Mouse (Mus musculus): ENCODE data around the gene Bid. TPM values are rescaled to one million over a fixed set of nuclear protein-coding genes. Genes with fewer than 3 reads are reported as not detected.
A peak's percentile ranks its signal among the peaks of the same experiment; 100 is the strongest.

Bid gene
- total and polyA plus RNA-seq, 3 experiments, result 28.2 to 50.2 TPM; not detected in 1

- peak; percentile 71 for DNase-seq (ENCODE audit: low read depth, low spot score)
- Histone ChIP-seq H3K9me3 (replicated peaks; ENCODE audit: insufficient read depth, low read length) (no peaks in the 10 kb centered on the region), H3K4me1 (ENCODE audit: control insufficient read depth in 1 of 2, insufficient read depth in 2 of 2, low read length in 2 of 2) (peaks cover 26 to 66% of the 10 kb centered on the region in 2 experiments)
- peak; percentile 58; the same call in 1 of the 2 replicates for TF ChIP-seq MYC (IDR thresholded peaks at IDR 0.05; ENCODE audit: low read depth, low read length)
- TF ChIP-seq ETS1 (IDR thresholded peaks at IDR 0.05; ENCODE audit: low read depth, low read length), result peak; percentile 80
- no peak for TF ChIP-seq HCFC1 (IDR thresholded peaks at IDR 0.05; ENCODE audit: low read depth, low read length)
- TF ChIP-seq CHD1 (IDR thresholded peaks at IDR 0.05; ENCODE audit: low read depth, low read length), result no peak
- no peak for TF ChIP-seq MEF2A (IDR thresholded peaks at IDR 0.05; ENCODE audit: extremely low read depth, insufficient replicate concordance, low read depth, low read length, poor library complexity, severe bottlenecking)
- peak; percentile 87 for TF ChIP-seq GATA1 (IDR thresholded peaks at IDR 0.05; ENCODE audit: low read depth, low read length)
- TF ChIP-seq TCF12 (IDR thresholded peaks at IDR 0.05; ENCODE audit: low read depth, low read length), result peak; percentile 89
- TF ChIP-seq SIN3A (IDR thresholded peaks at IDR 0.05; ENCODE audit: low read length), result peak; percentile 31; the same call in 1 of the 2 replicates
- TF ChIP-seq SMC3 (IDR thresholded peaks at IDR 0.05; ENCODE audit: low read depth, low read length), result no peak
- TF ChIP-seq KAT2A (conservative IDR thresholded peaks at IDR 0.05; ENCODE audit: low read depth, low read length), result no peak
- no peak for TF ChIP-seq POLR2AphosphoS2 (IDR thresholded peaks at IDR 0.05; ENCODE audit: low read length)
- no peak for TF ChIP-seq POLR2A (IDR thresholded peaks at IDR 0.05; ENCODE audit: control insufficient read depth in 1 of 2, insufficient read depth in 1 of 2, low read depth in 1 of 2, low read length in 2 of 2, poor library complexity in 1 of 2)
- no peak for TF ChIP-seq MAFK (IDR thresholded peaks at IDR 0.05; ENCODE audit: borderline replicate concordance, low read depth, low read length)
- no peak for TF ChIP-seq ZC3H11A (IDR thresholded peaks at IDR 0.05; ENCODE audit: low read depth, low read length)
- no peak for TF ChIP-seq NRF1 (IDR thresholded peaks at IDR 0.05; ENCODE audit: insufficient read depth, low read depth, low read length, poor library complexity, severe bottlenecking)
- TF ChIP-seq POLR2AphosphoS5 (IDR thresholded peaks at IDR 0.05; ENCODE audit: borderline replicate concordance, low read depth, low read length), result no peak
- TF ChIP-seq CHD2 (IDR thresholded peaks at IDR 0.05; ENCODE audit: low read length), result no peak
- TF ChIP-seq JUND (IDR thresholded peaks at IDR 0.05; ENCODE audit: low read depth, low read length), result no peak
- no peak for TF ChIP-seq GABPA (IDR thresholded peaks at IDR 0.05; ENCODE audit: low read depth, low read length)
- no peak for TF ChIP-seq ZNF384 (IDR thresholded peaks at IDR 0.05; ENCODE audit: low read depth, low read length)
- TF ChIP-seq RAD21 (IDR thresholded peaks at IDR 0.05; ENCODE audit: low read depth, low read length), result no peak
- peak; percentile 54; the same call in 1 of the 2 replicates for TF ChIP-seq MXI1 (IDR thresholded peaks at IDR 0.05; ENCODE audit: low read depth, low read length)
- peak; percentile 81 to 89 for TF ChIP-seq EP300 (IDR thresholded peaks at IDR 0.05; ENCODE audit: low read depth in 1 of 2, low read length in 2 of 2)
- no peak for TF ChIP-seq ELF1 (IDR thresholded peaks at IDR 0.05; ENCODE audit: low read depth, low read length)
- TF ChIP-seq USF1 (IDR thresholded peaks at IDR 0.05; ENCODE audit: low read depth, low read length), result no peak
- TF ChIP-seq BHLHE40 (IDR thresholded peaks at IDR 0.05; ENCODE audit: borderline replicate concordance, low read depth, low read length), result no peak
- TF ChIP-seq USF2 (IDR thresholded peaks at IDR 0.05; ENCODE audit: borderline replicate concordance in 1 of 2, insufficient read depth in 1 of 2, low read depth in 1 of 2, low read length in 2 of 2), result no peak
- TF ChIP-seq MYB (IDR thresholded peaks at IDR 0.05; ENCODE audit: low read depth, low read length), result peak; percentile 63
- no peak for TF ChIP-seq MAZ (IDR thresholded peaks at IDR 0.05; ENCODE audit: low read depth, low read length)
- TF ChIP-seq UBTF (IDR thresholded peaks at IDR 0.05; ENCODE audit: borderline replicate concordance, insufficient read depth, low read depth, low read length), result no peak
- TF ChIP-seq RCOR1 (IDR thresholded peaks at IDR 0.05; ENCODE audit: low read depth, low read length), result peak; percentile 46; the same call in 1 of the 2 replicates
- TF ChIP-seq ZKSCAN1 (IDR thresholded peaks at IDR 0.05; ENCODE audit: low read depth, low read length), result no peak
- no peak for TF ChIP-seq ZMIZ1 (IDR thresholded peaks at IDR 0.05; ENCODE audit: low read depth, low read length)
- peak; percentile 29; the same call in 1 of the 2 replicates for TF ChIP-seq TBP (IDR thresholded peaks at IDR 0.05; ENCODE audit: low read depth, low read length)
- 0 out of 2 replicates have a peak, but pooled peaks have one; percentile 34 for TF ChIP-seq MAX (IDR thresholded peaks at IDR 0.05; ENCODE audit: low read length)
- no peak for TF ChIP-seq E2F4 (IDR thresholded peaks at IDR 0.05; ENCODE audit: borderline replicate concordance, low read depth, low read length)
- TF ChIP-seq NELFE (IDR thresholded peaks at IDR 0.05; ENCODE audit: low read depth, low read length), result no peak
- TF ChIP-seq CTCF (IDR thresholded peaks at IDR 0.05 in 2 of 3, conservative IDR thresholded peaks at IDR 0.05 in 1 of 3; ENCODE audit: control insufficient read depth in 1 of 3, insufficient read depth in 1 of 3, low read depth in 2 of 3, low read length in 3 of 3, poor library complexity in 1 of 3, severe bottlenecking in 1 of 3), result no peak
Observed at GRCm38 (mm10) chr6:120914533-120914910, 2.1 kb downstream of the Bid start.

More at GRCm38 (mm10) chr6:120914533-120914910, 2.1 kb downstream of the Bid start:
- Histone ChIP-seq H3K27ac (ENCODE audit: control insufficient read depth, low read depth, low read length) (peak overlapping the region; percentile 85), H3K9ac (ENCODE audit: control insufficient read depth, low read depth, low read length, poor library complexity, severe bottlenecking) (peak overlapping the region; percentile 53), H3K36me3 (ENCODE audit: control insufficient read depth in 1 of 2, insufficient read depth in 2 of 2, low read length in 2 of 2) (peaks cover 0 to 56% of the 10 kb centered on the region in 2 experiments; a peak in 2 of 4 replicates), H3K79me2 (ENCODE audit: control insufficient read depth, insufficient read depth, low read length, poor library complexity) (peaks cover 21% of the 10 kb centered on the region), H3K27me3 (ENCODE audit: control insufficient read depth in 1 of 2, insufficient read depth in 2 of 2, low read length in 2 of 2) (no peaks in the 10 kb centered on the region), H3K4me3 (ENCODE audit: control insufficient read depth in 1 of 2, insufficient read depth in 1 of 2, low read depth in 2 of 2, low read length in 2 of 2) (peak overlapping the region; percentile 17 to 88; a peak in 2 of 4 replicates)

All from MEL (cell line).